Mouse (Mus musculus) small intestine, adult 10 weeks (tissue): ENCODE measurements around the gene Olfr1471. TPM values are rescaled to one million over a fixed set of nuclear protein-coding genes. Genes with fewer than 3 reads are reported as not detected.

Experiments used
- polyA plus RNA-seq: library from polyadenylated mRNA; stranded (reverse); fragments of 350-450 nt; fragmentation: Illumina TruSeq; extraction: RNeasy Lipid Tissue Mini Kit (QIAGEN cat#74804); gene quantifications from one replicate; pipeline ENCODE4 v1.2.3, GENCODE M21; 2014; ENCODE audit warnings: low replicate concordance

Olfr1471 gene
- polyA plus RNA-seq, result not detected

DNA sequence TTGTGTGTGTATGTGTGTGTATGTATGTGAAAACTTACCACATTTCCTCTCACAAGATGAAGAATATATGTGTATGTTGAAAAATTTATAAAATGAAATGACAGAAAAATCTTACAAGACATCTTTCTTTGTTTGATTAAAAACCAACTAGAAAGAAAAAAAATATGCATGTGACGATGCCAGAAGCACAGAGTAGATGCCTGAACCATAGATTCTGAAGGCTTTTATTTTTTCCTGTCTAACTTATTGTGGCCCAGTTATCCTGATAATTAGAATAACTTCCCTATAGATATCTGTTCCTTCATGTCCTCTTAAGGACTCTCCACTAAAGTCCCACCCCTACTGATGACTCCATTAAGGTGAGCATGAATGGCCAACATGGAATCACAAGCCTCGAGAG, at the start of gene Olfr1471:
Gene Olfr1471 (plus strand): TSS at position 301 of the 400 bp plus-strand sequence.

GRCm38 (mm10) chr19:13407549-13407948, 35.7 kb upstream of the Olfr1471 start, which contains the start of gene Olfr1469:
TSS of gene Olfr1469 (plus strand) at chr19:13407849.

DNA sequence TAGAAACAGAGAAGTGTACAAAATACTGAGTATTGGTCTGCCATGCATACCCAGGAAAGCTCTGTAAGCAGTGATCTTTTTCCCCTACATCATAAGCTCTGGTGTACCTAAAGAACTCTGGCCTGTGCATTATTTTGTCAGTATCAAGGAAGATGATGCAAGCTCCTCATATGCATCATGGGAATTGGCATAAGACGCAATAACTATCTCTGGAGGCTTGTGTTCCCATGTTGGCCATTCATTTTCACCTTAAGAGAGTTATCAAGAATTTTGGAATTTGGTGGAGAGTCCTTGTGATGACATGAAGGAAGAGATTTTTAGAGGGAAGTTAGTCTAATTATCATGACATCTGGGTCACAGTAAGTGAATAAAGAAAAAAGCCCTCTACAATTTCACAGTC, 12.8 kb downstream of the Olfr1471 start, which contains the start of gene Olfr1472:
Gene Olfr1472 (minus strand): TSS at position 101 of the 400 bp plus-strand sequence.

GRCm38 (mm10) chr19:13469265-13469664, 26.1 kb downstream of the Olfr1471 start, which contains the start of gene Olfr1474:
TSS of gene Olfr1474 (plus strand) at chr19:13469565.

DNA sequence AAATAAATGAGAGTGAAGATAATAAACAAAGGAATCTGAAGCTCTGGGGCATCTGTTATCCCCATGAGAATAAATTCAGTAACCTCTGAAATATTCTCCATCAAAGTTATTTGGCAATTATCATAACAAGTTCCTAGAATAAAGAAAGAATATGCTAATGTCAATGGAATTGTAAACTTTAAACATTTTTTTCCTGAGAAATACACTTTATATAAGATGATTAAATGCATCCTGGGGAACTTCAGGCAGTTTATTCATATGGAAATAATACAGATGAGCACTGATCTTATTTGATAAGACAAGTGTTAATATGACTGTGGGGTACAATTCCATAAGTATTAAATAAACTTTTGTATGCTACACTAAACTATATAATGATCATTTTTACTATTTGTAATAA, 36.9 kb downstream of the Olfr1471 start, which contains the start of gene Olfr1475:
Gene Olfr1475 (minus strand): TSS at position 101 of the 400 bp plus-strand sequence.

DNA sequence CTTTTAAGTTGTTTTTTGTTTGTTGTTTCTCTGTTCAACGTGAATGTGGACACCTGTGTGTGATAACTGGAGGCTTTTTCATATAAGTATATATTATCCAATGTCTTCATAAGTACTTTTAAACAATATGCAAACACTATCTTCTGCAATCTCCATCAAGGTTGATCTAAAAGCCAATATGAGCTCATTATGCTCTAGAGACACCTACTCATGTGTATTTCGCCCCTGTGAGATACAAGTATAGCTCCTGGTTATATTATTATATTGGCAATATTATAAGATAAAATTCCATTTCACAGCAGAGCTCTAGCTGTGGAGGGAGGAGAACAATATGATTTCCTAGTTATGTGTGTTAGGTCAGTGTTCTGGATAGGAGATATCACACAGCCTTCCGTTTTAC, 57.0 kb downstream of the Olfr1471 start, which contains the start of gene Olfr1477:
Gene Olfr1477 (plus strand): TSS at position 301 of the 400 bp plus-strand sequence.

Other genes with a start within 250 kb of the Olfr1471 start
- gene Olfr1463, start 212.1 kb upstream of the Olfr1471 start, polyA plus RNA-seq, result not detected
- not detected for gene Olfr1465, start 127.9 kb upstream of the Olfr1471 start, polyA plus RNA-seq
- gene Olfr1466, start 104.5 kb upstream of the Olfr1471 start, polyA plus RNA-seq, result not detected
- not detected for gene Olfr1467, start 81.2 kb upstream of the Olfr1471 start, polyA plus RNA-seq
- not detected for gene Olfr1469, start 35.6 kb upstream of the Olfr1471 start, polyA plus RNA-seq
- gene Olfr1472, start 12.7 kb downstream of the Olfr1471 start, polyA plus RNA-seq, result not detected
- not detected for gene Olfr1474, start 26.2 kb downstream of the Olfr1471 start, polyA plus RNA-seq
- not detected for gene Olfr1475, start 36.8 kb downstream of the Olfr1471 start, polyA plus RNA-seq
- not detected for gene Olfr1477, start 57.1 kb downstream of the Olfr1471 start, polyA plus RNA-seq
- not detected for gene Olfr1480, start 84.5 kb downstream of the Olfr1471 start, polyA plus RNA-seq
- gene Olfr1484, start 140.1 kb downstream of the Olfr1471 start, polyA plus RNA-seq, result not detected
- not detected for gene Olfr1487, start 174.0 kb downstream of the Olfr1471 start, polyA plus RNA-seq
- gene Olfr1489, start 188.2 kb downstream of the Olfr1471 start, polyA plus RNA-seq, result not detected
- gene Olfr1490, start 207.7 kb downstream of the Olfr1471 start, polyA plus RNA-seq, result not detected